Mouse (Mus musculus) neural tube, embryonic 12.5 days (tissue): ENCODE measurements around the gene Fnip2. TPM values are rescaled to one million over a fixed set of nuclear protein-coding genes. Genes with fewer than 3 reads are reported as not detected.

Experiments
- ATAC-seq: fragments of 200-750 bp; cut with Nextera tagmentation; 2 replicates; pipeline ENCODE4 v1.8.0; 2017; ENCODE audit warnings: low read depth, mild to moderate bottlenecking, moderate TSS enrichment, moderate library complexity; ENCODE audit not compliant: low FRiP score
- H3K27ac ChIP-seq: fragments of 300-500 bp; sonication (generic); 2 replicates; pipeline ENCODE4 v1.5.1; 2016
- H3K27me3 ChIP-seq: fragments of 300-500 bp; sonication (generic); replicated peaks from 2 replicates; pipeline ENCODE4 v1.6.1; 2016; ENCODE audit warnings: mild to moderate bottlenecking
- H3K36me3 ChIP-seq: fragments of 300-500 bp; sonication (generic); 2 replicates; pipeline ENCODE4 v1.6.1; 2016; ENCODE audit warnings: mild to moderate bottlenecking
- H3K4me1 ChIP-seq: fragments of 300-500 bp; sonication (generic); 2 replicates; pipeline ENCODE4 v1.6.1; 2016
- H3K4me2 ChIP-seq: fragments of 300-500 bp; sonication (generic); replicated peaks from 2 replicates; pipeline ENCODE4 v1.6.1; 2016; ENCODE audit warnings: mild to moderate bottlenecking
- H3K4me3 ChIP-seq: fragments of 300-500 bp; sonication (generic); 2 replicates; pipeline ENCODE4 v1.5.1; 2016
- H3K9ac ChIP-seq: fragments of 300-500 bp; sonication (generic); 2 replicates; pipeline ENCODE4 v1.6.1; 2016; ENCODE audit warnings: mild to moderate bottlenecking
- H3K9me3 ChIP-seq: fragments of 300-500 bp; sonication (generic); 2 replicates; pipeline ENCODE4 v1.6.1; 2016; ENCODE audit warnings: mild to moderate bottlenecking
- WGBS: fragments of 180-500 bp; shearing (Covaris S2); methylation state at CpG from one replicate; pipeline ENCODE4 v1.1.7; 2016; 5-methylcytosine and 5-hydroxymethylcytosine counted together
- polyA plus RNA-seq: library from polyadenylated mRNA; unstranded; fragments of >200 nt; fragmentation: Nextera tagmentation; extraction: Ambion mirVana; gene quantifications from 2 replicates; pipeline ENCODE4 v1.2.1, GENCODE M21; 2016

Fnip2 gene
- polyA plus RNA-seq, 1 experiment from 2014 or later: 9.6 TPM

GRCm38 (mm10) chr3:79416944-79417680 is 150.5 kb downstream of the Fnip2 start:
- Histone ChIP-seq H3K4me3 (no peak overlapping the region), H3K9me3 (no peaks in the 10 kb centered on the region), H3K9ac (no peak overlapping the region), H3K4me1 (peaks cover 5% of the 10 kb centered on the region), H3K27me3 (no peaks in the 10 kb centered on the region), H3K27ac (no peak overlapping the region; the same call in 1 of the 2 replicates), H3K4me2 (0 out of 2 replicates have a peak overlapping the region, but pooled peaks have one; percentile 9), H3K36me3 (no peaks in the 10 kb centered on the region)
- 33% methylated on average over 4 of the region's 4 CpGs for WGBS
- ATAC-seq: peak; percentile 91

GRCm38 (mm10) chr3:79415929-79416328 is 151.7 kb downstream of the Fnip2 start:
- Histone ChIP-seq H3K27me3 (no peaks in the 10 kb centered on the region), H3K36me3 (no peaks in the 10 kb centered on the region), H3K9me3 (no peaks in the 10 kb centered on the region), H3K27ac (no peak overlapping the region), H3K9ac (no peak overlapping the region), H3K4me2 (no peak overlapping the region), H3K4me1 (peaks cover 5% of the 10 kb centered on the region), H3K4me3 (no peak overlapping the region)
- ATAC-seq: no peak

GRCm38 (mm10) chr3:79415081-79415480 is 152.5 kb downstream of the Fnip2 start:
- no peaks in the 10 kb centered on the region for H3K36me3 ChIP-seq
- 85% methylated on average over 5 of the region's 5 CpGs for WGBS
- ATAC-seq: no peak
- no peaks in the 10 kb centered on the region for H3K27me3 ChIP-seq
- no peak overlapping the region for H3K4me3 ChIP-seq
- H3K27ac ChIP-seq: no peak overlapping the region
- no peak overlapping the region for H3K9ac ChIP-seq
- no peak overlapping the region for H3K4me2 ChIP-seq
- H3K4me1 ChIP-seq: peaks cover 11% of the 10 kb centered on the region
- no peaks in the 10 kb centered on the region for H3K9me3 ChIP-seq

- ATAC-seq: no peak
- no peaks in the 10 kb centered on the region for H3K27me3 ChIP-seq
- H3K4me1 ChIP-seq: peaks cover 16% of the 10 kb centered on the region
- WGBS: 77% methylated on average over 1 of the region's 1 CpGs
- no peaks in the 10 kb centered on the region for H3K36me3 ChIP-seq
- no peak overlapping the region for H3K9ac ChIP-seq
- H3K4me2 ChIP-seq: no peak overlapping the region
- H3K4me3 ChIP-seq: no peak overlapping the region
- H3K27ac ChIP-seq: no peak overlapping the region
- no peaks in the 10 kb centered on the region for H3K9me3 ChIP-seq
Observed at GRCm38 (mm10) chr3:79413492-79413891, 154.1 kb downstream of the Fnip2 start.

GRCm38 (mm10) chr3:79411666-79412065 is 155.9 kb downstream of the Fnip2 start:
- Histone ChIP-seq H3K36me3 (no peaks in the 10 kb centered on the region), H3K4me3 (no peak overlapping the region), H3K27me3 (no peaks in the 10 kb centered on the region), H3K4me1 (peaks cover 16% of the 10 kb centered on the region), H3K9me3 (no peaks in the 10 kb centered on the region), H3K27ac (no peak overlapping the region), H3K4me2 (no peak overlapping the region), H3K9ac (no peak overlapping the region)
- no peak for ATAC-seq
- 59% methylated on average over 2 of the region's 2 CpGs for WGBS

- no peak; the same call in 1 of the 2 replicates for ATAC-seq
- H3K36me3 ChIP-seq: no peaks in the 10 kb centered on the region
- 31% methylated on average over 5 of the region's 5 CpGs for WGBS
- H3K27me3 ChIP-seq: no peaks in the 10 kb centered on the region
- H3K27ac ChIP-seq: no peak overlapping the region
- H3K4me1 ChIP-seq: peaks cover 11% of the 10 kb centered on the region
- no peaks in the 10 kb centered on the region for H3K9me3 ChIP-seq
- no peak overlapping the region for H3K4me3 ChIP-seq
- H3K4me2 ChIP-seq: no peak overlapping the region
- no peak overlapping the region for H3K9ac ChIP-seq
Observed at GRCm38 (mm10) chr3:79410629-79410995, 157.0 kb downstream of the Fnip2 start.

- Histone ChIP-seq H3K9ac (no peak overlapping the region), H3K9me3 (no peaks in the 10 kb centered on the region), H3K4me3 (no peak overlapping the region), H3K27ac (no peak overlapping the region), H3K4me2 (peak overlapping the region; percentile 33; the same call in 1 of the 2 replicates), H3K36me3 (no peaks in the 10 kb centered on the region), H3K4me1 (peaks cover 11% of the 10 kb centered on the region), H3K27me3 (no peaks in the 10 kb centered on the region)
- 12% methylated on average over 10 of the region's 10 CpGs for WGBS
- peak; percentile 84 for ATAC-seq
Observed at GRCm38 (mm10) chr3:79409927-79410628, 157.5 kb downstream of the Fnip2 start.

- ATAC-seq: no peak
- WGBS: 17% methylated on average over 4 of the region's 4 CpGs
- Histone ChIP-seq H3K4me3 (no peak overlapping the region), H3K4me2 (no peak overlapping the region), H3K9me3 (no peaks in the 10 kb centered on the region), H3K4me1 (peaks cover 11% of the 10 kb centered on the region), H3K9ac (no peak overlapping the region), H3K36me3 (no peaks in the 10 kb centered on the region), H3K27ac (no peak overlapping the region), H3K27me3 (no peaks in the 10 kb centered on the region)
Observed at GRCm38 (mm10) chr3:79408546-79408945, 159.1 kb downstream of the Fnip2 start.

Other genes with a start within 250 kb of the Fnip2 start
- 0.28 TPM in 1 of 2 replicates, not detected in the other for gene Gm17359, start 231.1 kb downstream of the Fnip2 start, polyA plus RNA-seq
- gene Ppid, start 23.5 kb upstream of the Fnip2 start, polyA plus RNA-seq: 162 and 164 TPM in 2 replicates
- gene 4930579G24Rik, start 61.3 kb upstream of the Fnip2 start, polyA plus RNA-seq: 17.4 and 18.7 TPM in 2 replicates
- 47.9 and 54.2 TPM in 2 replicates for gene Etfdh, start 61.7 kb upstream of the Fnip2 start, polyA plus RNA-seq
- 0.09 and 0.27 TPM in 2 replicates for gene Rxfp1, start 170.1 kb upstream of the Fnip2 start, polyA plus RNA-seq